In the genomic region with DNA sequence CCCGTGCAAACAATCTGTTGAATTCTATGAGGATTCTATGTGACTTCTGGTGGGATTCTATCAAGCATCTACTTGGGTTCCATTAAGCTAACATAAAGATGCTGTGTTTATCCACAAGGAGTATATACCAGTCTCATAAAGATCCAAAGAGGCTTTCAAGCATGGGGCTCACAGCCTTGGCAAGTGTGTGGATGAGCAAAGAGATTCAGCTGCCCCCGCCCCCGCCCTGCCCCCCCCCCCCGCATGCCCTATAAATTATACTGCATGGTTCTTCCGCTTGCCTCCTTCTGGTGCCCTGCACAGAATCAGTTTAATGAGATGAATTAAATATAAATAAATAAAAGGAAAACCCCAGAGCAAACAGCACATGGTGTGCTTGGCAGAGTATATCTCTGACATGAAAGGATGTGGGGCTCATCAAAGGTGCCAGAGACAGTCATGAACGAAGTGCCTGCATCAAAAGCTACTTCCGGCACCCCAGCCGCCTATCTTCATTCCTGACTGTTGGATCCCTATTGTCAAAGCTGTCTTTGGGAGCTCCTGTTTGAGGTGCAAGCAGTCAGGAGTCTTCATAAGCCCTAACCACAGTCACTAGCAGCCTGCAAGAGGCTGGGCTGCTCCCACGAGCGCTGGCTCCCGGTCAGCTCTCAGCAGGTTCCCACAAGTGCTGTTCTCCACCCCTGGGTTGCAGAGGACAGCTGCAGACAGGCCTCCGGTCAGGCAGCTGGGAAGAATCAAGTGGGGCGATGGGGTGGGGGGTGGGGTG, we compare ENCODE assay signal across 8 mouse cellular contexts. TPM values are rescaled to one million over a fixed set of nuclear protein-coding genes. Genes with fewer than 3 reads are reported as not detected.
DNase-seq lines count a peak whose midpoint lies in the region; ATAC-seq and TF ChIP-seq lines count a peak whose summit lies in the region.

No protein-coding gene starts in this region.

- no peak overlapping the region for H3K4me2 ChIP-seq in embryonic facial prominence, embryonic 14.5 days (ENCODE audit: low read depth, low read length)
- H3K4me2 ChIP-seq in heart, embryonic 11.5 days: peak overlapping the region; percentile 37
- H3K4me2 ChIP-seq in limb, embryonic 14.5 days (replicated peaks; ENCODE audit: low read depth, low read length, severe bottlenecking): no peak overlapping the region
- H3K4me2 ChIP-seq in stomach, embryonic 14.5 days (replicated peaks; ENCODE audit: low read depth, low read length): peak overlapping the region; percentile 13; the same call in 1 of the 2 replicates

- H3K4me1 ChIP-seq in embryonic facial prominence, embryonic 14.5 days (ENCODE audit: control insufficient read depth, insufficient read depth, low read length): peaks cover 6% of the 10 kb centered on the region
- H3K4me1 ChIP-seq in heart, embryonic 11.5 days (ENCODE audit: control insufficient read depth, insufficient read depth, low read length): peaks cover 6% of the 10 kb centered on the region; the same call in 1 of the 2 replicates
- peaks cover 5% of the 10 kb centered on the region for H3K4me1 ChIP-seq in limb, embryonic 14.5 days (ENCODE audit: control insufficient read depth, insufficient read depth, low read length)
- H3K4me1 ChIP-seq in stomach, embryonic 14.5 days (ENCODE audit: control insufficient read depth, insufficient read depth, low read length): peaks cover 14% of the 10 kb centered on the region

- no peaks in the 10 kb centered on the region for H3K27me3 ChIP-seq in embryonic facial prominence, embryonic 14.5 days (replicated peaks; ENCODE audit: control insufficient read depth, insufficient read depth, low read length)
- no peaks in the 10 kb centered on the region for H3K27me3 ChIP-seq in heart, embryonic 11.5 days (ENCODE audit: control insufficient read depth, insufficient read depth, low read length)
- H3K27me3 ChIP-seq in limb, embryonic 14.5 days (ENCODE audit: control insufficient read depth, insufficient read depth, low read length): no peaks in the 10 kb centered on the region
- no peaks in the 10 kb centered on the region for H3K27me3 ChIP-seq in stomach, embryonic 14.5 days (ENCODE audit: control insufficient read depth, insufficient read depth, low read length)

- H3K36me3 ChIP-seq in embryonic facial prominence, embryonic 14.5 days (ENCODE audit: control insufficient read depth, insufficient read depth, low read length): no peaks in the 10 kb centered on the region
- H3K36me3 ChIP-seq in heart, embryonic 11.5 days (ENCODE audit: control insufficient read depth, insufficient read depth, low read length): no peaks in the 10 kb centered on the region
- no peaks in the 10 kb centered on the region for H3K36me3 ChIP-seq in limb, embryonic 14.5 days (ENCODE audit: control insufficient read depth, insufficient read depth, low read length)
- H3K36me3 ChIP-seq in stomach, embryonic 14.5 days (ENCODE audit: control insufficient read depth, insufficient read depth, low read length): no peaks in the 10 kb centered on the region

- 27% methylated on average over 13 of the region's 13 CpGs for WGBS in embryonic facial prominence, embryonic 14.5 days
- WGBS in heart, embryonic 11.5 days (ENCODE audit: insufficient replicate concordance): 28% methylated on average over 13 of the region's 13 CpGs
- WGBS in limb, embryonic 14.5 days: 19% methylated on average over 13 of the region's 13 CpGs
- WGBS in stomach, embryonic 14.5 days: 20% methylated on average over 13 of the region's 13 CpGs

- no peak overlapping the region for H3K27ac ChIP-seq in left cerebral cortex, adult 2 months
- H3K27ac ChIP-seq in embryonic facial prominence, embryonic 14.5 days (replicated peaks; ENCODE audit: low read depth, low read length): no peak overlapping the region
- H3K27ac ChIP-seq in heart, embryonic 11.5 days (ENCODE audit: low read depth, low read length): no peak overlapping the region
- H3K27ac ChIP-seq in limb, embryonic 14.5 days (replicated peaks; ENCODE audit: low read depth, low read length): no peak overlapping the region
- peak overlapping the region; percentile 49; the same call in 1 of the 2 replicates for H3K27ac ChIP-seq in stomach, embryonic 14.5 days (ENCODE audit: low read length)
- no peak overlapping the region for H3K27ac ChIP-seq in layer of hippocampus, adult 2 months

- DNase-seq in left cerebral cortex, postnatal 4 days: peak; percentile 68
- DNase-seq in left cerebral cortex, adult 2 months (ENCODE audit: extremely low spot score in 1 of 2, low spot score in 2 of 2): no peak
- DNase-seq in embryonic facial prominence, embryonic 14.5 days (ENCODE audit: low spot score): peak; percentile 83
- peak; percentile 59 for DNase-seq in limb, embryonic 14.5 days (ENCODE audit: low spot score)
- DNase-seq in layer of hippocampus, adult 2 months (ENCODE audit: low spot score in 2 of 2): no peak
- no peak for DNase-seq in right cerebral cortex, postnatal 25 days

- no peak overlapping the region for H3K9ac ChIP-seq in embryonic facial prominence, embryonic 14.5 days (ENCODE audit: low read depth, low read length)
- H3K9ac ChIP-seq in heart, embryonic 11.5 days (ENCODE audit: low read depth, low read length): no peak overlapping the region
- H3K9ac ChIP-seq in limb, embryonic 14.5 days (ENCODE audit: low read depth, low read length, severe bottlenecking): no peak overlapping the region
- H3K9ac ChIP-seq in stomach, embryonic 14.5 days (replicated peaks; ENCODE audit: low read depth, low read length): no peak overlapping the region

- no peak for TF ChIP-seq POLR2A in limb, embryonic 14.5 days (IDR thresholded peaks at IDR 0.05; ENCODE audit: borderline replicate concordance, extremely low read depth, insufficient read depth, insufficient read length)

- H3K9me3 ChIP-seq in embryonic facial prominence, embryonic 14.5 days (ENCODE audit: control insufficient read depth, low read length): no peaks in the 10 kb centered on the region
- no peaks in the 10 kb centered on the region for H3K9me3 ChIP-seq in heart, embryonic 11.5 days (replicated peaks; ENCODE audit: control insufficient read depth, low read length)
- H3K9me3 ChIP-seq in limb, embryonic 14.5 days (ENCODE audit: control insufficient read depth, low read length): no peaks in the 10 kb centered on the region
- H3K9me3 ChIP-seq in stomach, embryonic 14.5 days (ENCODE audit: control insufficient read depth, low read depth, low read length): no peaks in the 10 kb centered on the region

- ATAC-seq in embryonic facial prominence, embryonic 14.5 days (ENCODE audit: low read depth): peak; percentile 85
- ATAC-seq in heart, embryonic 11.5 days (replicated peaks; ENCODE audit: insufficient number of reproducible peaks, low FRiP score, low TSS enrichment): peak; percentile 39; the same call in 1 of the 2 replicates
- peak; percentile 83 for ATAC-seq in limb, embryonic 14.5 days (ENCODE audit: low FRiP score, low read depth)
- ATAC-seq in stomach, embryonic 14.5 days (ENCODE audit: insufficient number of reproducible peaks, insufficient read depth, low FRiP score, low read depth): peak; percentile 85; the same call in 1 of the 2 replicates

- H3K4me3 ChIP-seq in left cerebral cortex, adult 2 months: no peak overlapping the region
- no peak overlapping the region for H3K4me3 ChIP-seq in embryonic facial prominence, embryonic 14.5 days (ENCODE audit: low read depth, low read length)
- H3K4me3 ChIP-seq in heart, embryonic 11.5 days (ENCODE audit: low read depth, low read length): no peak overlapping the region
- H3K4me3 ChIP-seq in limb, embryonic 14.5 days (replicated peaks; ENCODE audit: low read length): no peak overlapping the region
- no peak overlapping the region for H3K4me3 ChIP-seq in stomach, embryonic 14.5 days (ENCODE audit: low read depth, low read length)
- no peak overlapping the region for H3K4me3 ChIP-seq in layer of hippocampus, adult 2 months

- intact Hi-C loops in left cerebral cortex, postnatal 4 days (cut with DNase I): no loop called here
- intact Hi-C loops in left cerebral cortex, adult 2 months (cut with DNase I): no loop called here

- no peak for TF ChIP-seq CTCF in left cerebral cortex, adult 2 months (IDR thresholded peaks at IDR 0.05)
- no peak for TF ChIP-seq CTCF in layer of hippocampus, adult 2 months (conservative IDR thresholded peaks at IDR 0.05)

RNA-seq across cellular contexts. Expression of a gene that starts 46.5 kb away (rescaled TPM):
- total RNA-seq in left cerebral cortex, postnatal 4 days (2021): 10 to 100 TPM; 16.9 to 20.6 TPM
- total RNA-seq in left cerebral cortex, adult 2 months (2021): 1 to 10 TPM; 1.5 to 1.7 TPM
- 113 and 143 TPM in 2 replicates for polyA plus RNA-seq in embryonic facial prominence, embryonic 14.5 days (2014; fragmentation: Nextera tagmentation; extraction: Ambion mirVana)
- polyA plus RNA-seq in heart, embryonic 11.5 days (2014; fragmentation: Nextera tagmentation; extraction: Ambion mirVana): 28.5 and 37.3 TPM in 2 replicates
- 268 and 329 TPM in 2 replicates for polyA plus RNA-seq in limb, embryonic 14.5 days (2012; rRNA removed)
- polyA plus RNA-seq in limb, embryonic 14.5 days (2014; fragmentation: Nextera tagmentation; extraction: Ambion mirVana): 238 and 240 TPM in 2 replicates
- polyA plus RNA-seq in stomach, embryonic 14.5 days (2014; fragmentation: Nextera tagmentation; extraction: Ambion mirVana): 112 and 129 TPM in 2 replicates
- total RNA-seq in layer of hippocampus, adult 2 months (2021): under 1 TPM; 0.69 to 0.93 TPM

Comparison
In these comparisons a context has a peak if more than half of its experiments do, and no peak if none do; other contexts are left out.
1. DNase-seq: peak in left cerebral cortex, postnatal 4 days (single experiment), embryonic facial prominence, embryonic 14.5 days (single experiment) and limb, embryonic 14.5 days (single experiment); none in left cerebral cortex, adult 2 months (0 of 2), layer of hippocampus, adult 2 months (0 of 2) and right cerebral cortex, postnatal 25 days (single experiment).
2. H3K4me2 ChIP-seq: peak in heart, embryonic 11.5 days (single experiment) and stomach, embryonic 14.5 days (single experiment); none in embryonic facial prominence, embryonic 14.5 days (single experiment) and limb, embryonic 14.5 days (single experiment).
3. Peak in every context shown above with its lines, with median percentiles within 50 percentile points of each other: ATAC-seq.